Mouse (Mus musculus): Measurements from ENCODE around the gene Tmem50a. TPM values are rescaled to one million over a fixed set of nuclear protein-coding genes. Genes with fewer than 3 reads are reported as not detected.
A peak's percentile ranks its signal among the peaks of the same experiment; 100 is the strongest.

Tmem50a gene
- total and polyA plus RNA-seq, 2 experiments from 2014 or later = 165 to 248 TPM

- no peaks in the 10 kb centered on the region for H3K9me3 ChIP-seq (ENCODE audit: low read length)
- ATAC-seq = no peak
- no peak for DNase-seq
- 77% methylated on average over 7 of the region's 7 CpGs for WGBS
- H3K4me3 ChIP-seq (ENCODE audit: low read depth, low read length) = no peak overlapping the region
- peaks cover 94% of the 10 kb centered on the region for H3K36me3 ChIP-seq (ENCODE audit: insufficient read depth)
- H3K27ac ChIP-seq (ENCODE audit: low read depth, low read length) = no peak overlapping the region
- no peaks in the 10 kb centered on the region for H3K4me1 ChIP-seq (ENCODE audit: insufficient read depth)
- H3K4me2 ChIP-seq (ENCODE audit: low read depth) = no peak overlapping the region
- no peak for TF ChIP-seq CTCF (IDR thresholded peaks at IDR 0.05; ENCODE audit: low read depth)
- no peaks in the 10 kb centered on the region for H3K27me3 ChIP-seq (ENCODE audit: insufficient read depth, low read length)
- H3K9ac ChIP-seq = no peak overlapping the region
Measured at GRCm38 (mm10) chr4:134903046-134903445, 11.8 kb downstream of the Tmem50a start.

DNA sequence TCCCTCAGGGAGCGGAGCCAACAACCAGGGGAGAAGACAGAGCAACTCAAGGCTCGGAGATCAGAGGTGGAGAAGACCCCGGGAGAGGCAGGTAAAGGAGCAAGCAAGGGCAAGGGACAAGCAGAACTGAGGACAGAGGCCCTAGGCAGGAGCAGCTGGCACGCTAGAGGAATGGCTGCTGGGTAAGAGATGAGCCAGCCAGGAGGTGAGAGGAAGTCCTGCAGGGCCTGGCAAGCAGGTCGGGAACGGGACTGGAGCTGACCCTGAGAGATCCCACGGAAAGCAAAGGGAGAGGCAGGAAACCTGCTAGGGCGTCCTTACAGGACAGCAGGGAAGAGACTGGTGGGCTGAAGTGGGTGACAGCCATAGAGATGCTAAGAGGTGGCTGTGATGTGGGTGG is 13.7 kb downstream of the Tmem50a start:
- Histone ChIP-seq H3K4me1 (ENCODE audit: insufficient read depth) (no peaks in the 10 kb centered on the region), H3K27me3 (ENCODE audit: insufficient read depth, low read length) (no peaks in the 10 kb centered on the region), H3K4me3 (ENCODE audit: low read depth, low read length) (no peak overlapping the region), H3K36me3 (ENCODE audit: insufficient read depth) (peaks cover 91% of the 10 kb centered on the region), H3K4me2 (ENCODE audit: low read depth) (no peak overlapping the region), H3K9me3 (ENCODE audit: low read length) (no peaks in the 10 kb centered on the region), H3K27ac (ENCODE audit: low read depth, low read length) (no peak overlapping the region), H3K9ac (no peak overlapping the region)
- ATAC-seq (no peak), DNase-seq (no peak)
- 97% methylated on average over 8 of the region's 8 CpGs for WGBS
- no peak for TF ChIP-seq CTCF (IDR thresholded peaks at IDR 0.05; ENCODE audit: low read depth)

- ATAC-seq (no peak), DNase-seq (no peak)
- H3K9me3 ChIP-seq (ENCODE audit: low read length) = no peaks in the 10 kb centered on the region
- 95% methylated on average over 6 of the region's 6 CpGs for WGBS
- TF ChIP-seq CTCF (IDR thresholded peaks at IDR 0.05; ENCODE audit: low read depth) = no peak
- no peak overlapping the region for H3K9ac ChIP-seq
- H3K36me3 ChIP-seq (ENCODE audit: insufficient read depth) = peaks cover 62% of the 10 kb centered on the region
- H3K4me3 ChIP-seq (ENCODE audit: low read depth, low read length) = no peak overlapping the region
- H3K4me2 ChIP-seq (ENCODE audit: low read depth) = no peak overlapping the region
- H3K27ac ChIP-seq (ENCODE audit: low read depth, low read length) = no peak overlapping the region
- H3K4me1 ChIP-seq (ENCODE audit: insufficient read depth) = no peaks in the 10 kb centered on the region
- no peaks in the 10 kb centered on the region for H3K27me3 ChIP-seq (ENCODE audit: insufficient read depth, low read length)
Measured at GRCm38 (mm10) chr4:134897256-134897655, 17.6 kb downstream of the Tmem50a start.

DNA sequence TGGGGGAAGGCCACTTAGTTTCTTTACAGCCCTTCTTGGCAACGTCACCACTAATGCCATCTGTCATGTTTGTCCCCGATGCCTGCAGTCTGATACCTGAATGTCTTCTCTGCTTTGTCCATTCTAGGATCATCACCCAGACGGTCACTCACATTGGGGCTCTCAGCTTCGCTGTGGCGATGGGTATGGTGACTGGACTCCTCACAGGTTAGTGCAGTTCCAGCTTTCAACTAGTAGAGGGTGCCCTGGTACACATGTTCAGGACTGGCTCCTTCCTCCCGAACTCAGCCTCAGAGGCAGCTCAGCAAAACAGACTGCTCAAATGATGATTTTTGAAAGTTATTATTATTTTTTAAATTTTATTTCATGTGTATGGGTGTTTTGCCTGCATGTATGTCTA is 22.7 kb downstream of the Tmem50a start:
- H3K9me3 ChIP-seq (ENCODE audit: low read length) = no peaks in the 10 kb centered on the region
- no peak for DNase-seq
- ATAC-seq = no peak
- no peak overlapping the region for H3K4me3 ChIP-seq (ENCODE audit: low read depth, low read length)
- H3K27me3 ChIP-seq (ENCODE audit: insufficient read depth, low read length) = no peaks in the 10 kb centered on the region
- peaks cover 19% of the 10 kb centered on the region for H3K36me3 ChIP-seq (ENCODE audit: insufficient read depth)
- no peak overlapping the region for H3K27ac ChIP-seq (ENCODE audit: low read depth, low read length)
- no peak for TF ChIP-seq CTCF (IDR thresholded peaks at IDR 0.05; ENCODE audit: low read depth)
- no peak overlapping the region for H3K4me2 ChIP-seq (ENCODE audit: low read depth)
- WGBS = 73% methylated on average over 6 of the region's 6 CpGs
- H3K9ac ChIP-seq = no peak overlapping the region
- no peaks in the 10 kb centered on the region for H3K4me1 ChIP-seq (ENCODE audit: insufficient read depth)

GRCm38 (mm10) chr4:134884364-134884763 is 30.5 kb downstream of the Tmem50a start:
- no peaks in the 10 kb centered on the region for H3K27me3 ChIP-seq (ENCODE audit: insufficient read depth, low read length)
- no peak for ATAC-seq
- no peak for TF ChIP-seq CTCF (IDR thresholded peaks at IDR 0.05; ENCODE audit: low read depth)
- no peak overlapping the region for H3K4me3 ChIP-seq (ENCODE audit: low read depth, low read length)
- H3K9me3 ChIP-seq (ENCODE audit: low read length) = no peaks in the 10 kb centered on the region
- H3K4me1 ChIP-seq (ENCODE audit: insufficient read depth) = no peaks in the 10 kb centered on the region
- no peak for DNase-seq
- no peak overlapping the region for H3K27ac ChIP-seq (ENCODE audit: low read depth, low read length)
- no peak overlapping the region for H3K9ac ChIP-seq
- WGBS = 85% methylated on average over 4 of the region's 4 CpGs
- H3K4me2 ChIP-seq (ENCODE audit: low read depth) = no peak overlapping the region
- no peaks in the 10 kb centered on the region for H3K36me3 ChIP-seq (ENCODE audit: insufficient read depth)

GRCm38 (mm10) chr4:134883808-134884207 is 31.0 kb downstream of the Tmem50a start:
- DNase-seq = no peak
- H3K36me3 ChIP-seq (ENCODE audit: insufficient read depth) = no peaks in the 10 kb centered on the region
- no peak overlapping the region for H3K9ac ChIP-seq
- no peak for TF ChIP-seq CTCF (IDR thresholded peaks at IDR 0.05; ENCODE audit: low read depth)
- no peak overlapping the region for H3K4me3 ChIP-seq (ENCODE audit: low read depth, low read length)
- no peaks in the 10 kb centered on the region for H3K4me1 ChIP-seq (ENCODE audit: insufficient read depth)
- no peak overlapping the region for H3K27ac ChIP-seq (ENCODE audit: low read depth, low read length)
- no peak for ATAC-seq
- H3K9me3 ChIP-seq (ENCODE audit: low read length) = no peaks in the 10 kb centered on the region
- H3K4me2 ChIP-seq (ENCODE audit: low read depth) = no peak overlapping the region
- H3K27me3 ChIP-seq (ENCODE audit: insufficient read depth, low read length) = no peaks in the 10 kb centered on the region
- 87% methylated on average over 10 of the region's 10 CpGs for WGBS

DNA sequence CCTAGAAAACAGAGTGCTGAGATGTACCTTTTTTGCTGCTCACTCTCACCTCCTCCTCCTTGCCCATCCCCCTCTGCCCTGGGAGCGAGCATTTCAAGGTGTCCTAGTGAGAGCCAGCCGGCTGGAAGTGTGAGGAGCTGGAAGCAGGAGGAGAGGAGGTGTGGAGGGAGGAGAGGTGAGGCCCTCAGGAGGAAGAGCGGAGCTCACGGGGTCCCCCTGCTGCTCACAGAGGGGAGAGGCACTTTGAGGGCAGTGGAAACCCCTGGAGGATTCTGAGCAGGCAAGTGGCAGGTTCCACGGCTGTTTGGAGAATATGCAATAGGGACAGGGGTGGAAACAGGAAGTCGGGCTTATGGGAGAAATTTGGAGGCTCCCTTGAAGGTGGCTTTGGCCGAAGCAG is 31.6 kb downstream of the Tmem50a start:
- WGBS = 33% methylated on average over 7 of the region's 7 CpGs
- ATAC-seq (no peak), DNase-seq (no peak)
- TF ChIP-seq CTCF (IDR thresholded peaks at IDR 0.05; ENCODE audit: low read depth) = peak; percentile 53
- H3K9ac ChIP-seq = no peak overlapping the region
- H3K4me3 ChIP-seq (ENCODE audit: low read depth, low read length) = no peak overlapping the region
- H3K27me3 ChIP-seq (ENCODE audit: insufficient read depth, low read length) = no peaks in the 10 kb centered on the region
- H3K4me1 ChIP-seq (ENCODE audit: insufficient read depth) = no peaks in the 10 kb centered on the region
- no peaks in the 10 kb centered on the region for H3K36me3 ChIP-seq (ENCODE audit: insufficient read depth)
- H3K4me2 ChIP-seq (ENCODE audit: low read depth) = no peak overlapping the region
- H3K9me3 ChIP-seq (ENCODE audit: low read length) = no peaks in the 10 kb centered on the region
- no peak overlapping the region for H3K27ac ChIP-seq (ENCODE audit: low read depth, low read length)

- Histone ChIP-seq H3K36me3 (ENCODE audit: insufficient read depth) (no peaks in the 10 kb centered on the region), H3K4me3 (ENCODE audit: low read depth, low read length) (0 out of 2 replicates have a peak overlapping the region, but pooled peaks have one; percentile 24), H3K27ac (ENCODE audit: low read depth, low read length) (no peak overlapping the region), H3K9ac (no peak overlapping the region), H3K4me1 (ENCODE audit: insufficient read depth) (no peaks in the 10 kb centered on the region), H3K27me3 (ENCODE audit: insufficient read depth, low read length) (no peaks in the 10 kb centered on the region), H3K4me2 (ENCODE audit: low read depth) (peak overlapping the region; percentile 60), H3K9me3 (ENCODE audit: low read length) (no peaks in the 10 kb centered on the region)
- 22% methylated on average over 6 of the region's 6 CpGs for WGBS
- peak; percentile 55 for TF ChIP-seq CTCF (IDR thresholded peaks at IDR 0.05; ENCODE audit: low read depth)
- DNase-seq = no peak
- no peak for ATAC-seq
Measured at GRCm38 (mm10) chr4:134880041-134880440, 34.8 kb downstream of the Tmem50a start.

Measured in forebrain, postnatal 0 days (tissue).